Mouse (Mus musculus) lung, postnatal 0 days (tissue): Measurements from ENCODE around the gene Actrt3.

Experiments used
- CTCF ChIP-seq: IDR thresholded peaks from 2 replicates; pipeline ENCODE4 v1.5.1; 2016; ENCODE audit warnings: antibody characterized with exemption, mild to moderate bottlenecking
- EP300 ChIP-seq: IDR thresholded peaks from 2 replicates; pipeline ENCODE4 v1.6.1; 2016; ENCODE audit warnings: antibody characterized with exemption, mild to moderate bottlenecking, control low read depth

- TF ChIP-seq CTCF: peak; percentile 48
- TF ChIP-seq EP300: no peak
Measured at GRCm38 (mm10) chr3:30593719-30594485, 5.8 kb downstream of the Actrt3 start.
